Mouse (Mus musculus) ovary, adult 18-20 months (tissue): ENCODE data around the gene Mrgpre.

Experiments used
- DNase-seq: peaks from one replicate; pipeline ENCODE4 v3.0.0; 2022; ENCODE audit warnings: low spot score, mixed read lengths

Gene Mrgpre

DNA sequence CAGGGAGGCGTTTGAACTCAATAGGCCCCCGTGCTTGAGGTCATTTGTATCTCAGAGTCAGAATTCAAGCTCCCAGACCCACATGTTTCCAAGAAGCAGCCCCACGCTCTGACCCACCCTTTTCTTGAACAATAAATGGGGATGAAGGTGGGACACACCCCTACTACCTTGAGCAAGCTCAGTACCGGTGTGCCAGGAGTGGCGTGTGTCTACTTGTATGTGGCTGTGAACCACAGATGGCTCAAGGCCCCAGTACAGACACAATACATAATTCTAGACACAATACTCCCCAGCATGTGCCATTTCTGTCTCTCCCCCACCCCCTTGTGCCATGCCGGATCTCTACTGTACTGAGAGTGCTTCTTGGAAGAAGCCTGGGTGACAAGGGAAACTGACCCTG, 46.1 kb downstream of the Mrgpre start:
- no peak for DNase-seq

DNA sequence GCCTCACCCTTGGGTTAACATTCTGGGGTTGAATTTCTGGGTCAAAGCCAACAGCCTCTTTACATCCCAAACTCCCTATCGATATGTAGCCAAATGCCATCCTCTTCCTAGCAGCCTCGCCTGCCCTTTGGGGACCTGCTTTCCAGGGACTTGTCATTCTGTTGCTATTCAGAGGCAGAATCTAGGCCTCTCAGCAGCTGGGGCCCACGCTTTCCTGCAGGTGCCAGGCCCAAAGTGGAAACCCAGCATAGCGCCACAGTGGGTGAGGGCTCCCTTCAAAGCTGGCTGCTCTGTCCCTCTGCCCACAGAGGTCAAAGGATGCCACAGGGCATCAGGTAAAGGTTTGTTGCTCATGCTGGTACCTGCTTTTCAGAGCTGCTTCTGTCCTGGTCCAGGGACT, 50.6 kb downstream of the Mrgpre start:
- no peak for DNase-seq

GRCm38 (mm10) chr7:143729886-143730285, 54.4 kb downstream of the Mrgpre start:
- peak; percentile 43 for DNase-seq
